Mouse (Mus musculus) hindbrain, embryonic 10.5 days (tissue): Measurements from ENCODE around the gene Zglp1. TPM values are rescaled to one million over a fixed set of nuclear protein-coding genes. Genes with fewer than 3 reads are reported as not detected.

ENCODE experiments used
- DNase-seq: peaks from one replicate; pipeline ENCODE4 v3.0.0-alpha.2; 2017; ENCODE audit warnings: low spot score
- H3K27ac ChIP-seq: fragments of 300-500 bp; sonication (generic); 2 replicates; pipeline ENCODE4 v1.5.1; 2016; ENCODE audit warnings: mild to moderate bottlenecking, moderate library complexity
- H3K27me3 ChIP-seq: fragments of 300-500 bp; sonication (generic); 2 replicates; pipeline ENCODE4 v1.6.1; 2016; ENCODE audit warnings: mild to moderate bottlenecking; ENCODE audit not compliant: poor library complexity, insufficient read depth, severe bottlenecking
- H3K36me3 ChIP-seq: fragments of 300-500 bp; sonication (generic); 2 replicates; pipeline ENCODE4 v1.6.1; 2016; ENCODE audit warnings: mild to moderate bottlenecking, moderate library complexity
- H3K4me1 ChIP-seq: fragments of 300-500 bp; sonication (generic); replicated peaks from 2 replicates; pipeline ENCODE4 v1.6.1; 2016; ENCODE audit warnings: mild to moderate bottlenecking
- H3K4me3 ChIP-seq: fragments of 300-500 bp; sonication (generic); 2 replicates; pipeline ENCODE4 v1.5.1; 2016; ENCODE audit warnings: mild to moderate bottlenecking, moderate library complexity
- H3K9me3 ChIP-seq: fragments of 300-500 bp; sonication (generic); 2 replicates; pipeline ENCODE4 v1.6.1; 2016; ENCODE audit warnings: mild to moderate bottlenecking, moderate library complexity
- WGBS: fragments of 180-500 bp; shearing (Covaris S2); methylation state at CpG from one replicate; pipeline ENCODE4 v1.1.7; 2016; 5-methylcytosine and 5-hydroxymethylcytosine counted together
- polyA plus RNA-seq: library from polyadenylated mRNA; unstranded; fragments of >200 nt; fragmentation: Nextera tagmentation; extraction: Ambion mirVana; gene quantifications from 2 replicates; pipeline ENCODE4 v1.2.1, GENCODE M21; 2016

The Zglp1 gene
- polyA plus RNA-seq = 1.0 TPM in 2 replicates

DNA sequence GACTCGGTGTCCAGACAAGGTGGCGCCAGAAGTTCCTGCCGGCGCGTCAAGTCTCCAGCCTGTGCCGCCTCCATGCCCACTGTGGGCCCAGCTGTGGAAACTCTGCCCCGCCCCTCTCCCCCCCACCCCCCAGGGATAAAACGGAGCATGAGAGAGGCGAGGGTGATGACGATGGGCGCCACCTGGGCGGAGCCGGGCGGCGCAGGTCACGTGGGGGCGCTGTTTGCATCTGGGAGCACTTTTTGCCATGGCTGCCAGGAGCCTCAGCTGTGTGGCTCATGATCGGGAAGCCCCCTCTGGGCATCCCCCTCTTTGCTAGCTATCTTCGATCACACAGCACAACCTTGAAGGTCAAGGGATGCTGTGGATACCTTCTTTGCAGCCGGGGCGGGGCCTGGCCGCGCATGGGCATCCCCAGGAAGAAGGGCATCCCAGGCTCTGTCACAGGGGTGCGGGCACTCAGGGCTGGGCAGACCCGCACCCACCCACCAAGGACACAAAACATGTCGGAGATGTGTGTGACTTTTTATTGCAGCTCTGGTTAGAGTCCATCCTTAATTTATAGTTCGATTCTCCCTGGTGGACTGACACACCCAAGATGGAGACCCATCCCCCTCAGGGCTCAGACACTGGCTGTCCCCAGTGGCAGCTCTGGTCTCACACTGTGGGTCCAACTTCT, at the start of gene Zglp1:
Gene Zglp1 (minus strand): TSS at position 88 of the 679 bp plus-strand sequence.
- H3K4me3 ChIP-seq = no peak within 1 kb of the TSS
- DNase-seq = no peak
- no peaks in the 10 kb centered on the region for H3K9me3 ChIP-seq
- no peaks in the 10 kb centered on the region for H3K27me3 ChIP-seq
- H3K36me3 ChIP-seq = peaks cover 72% of the 10 kb centered on the region
- H3K4me1 ChIP-seq = peaks cover 8% of the 10 kb centered on the region
- H3K27ac ChIP-seq = no peak within 1 kb of the TSS
- WGBS = 82% methylated on average over 27 of the region's 27 CpGs

- no peaks in the 10 kb centered on the region for H3K27me3 ChIP-seq
- no peaks in the 10 kb centered on the region for H3K4me1 ChIP-seq
- no peak overlapping the region for H3K27ac ChIP-seq
- H3K4me3 ChIP-seq = no peak overlapping the region
- DNase-seq = no peak
- H3K36me3 ChIP-seq = peaks cover 5% of the 10 kb centered on the region
- 82% methylated on average over 8 of the region's 8 CpGs for WGBS
- H3K9me3 ChIP-seq = no peaks in the 10 kb centered on the region
These were observed 48.2 kb upstream of the Zglp1 start for GRCm38 (mm10) chr9:21115105-21115504.

- no peaks in the 10 kb centered on the region for H3K9me3 ChIP-seq
- 92% methylated on average over 7 of the region's 7 CpGs for WGBS
- DNase-seq = no peak
- H3K27ac ChIP-seq = no peak overlapping the region
- no peaks in the 10 kb centered on the region for H3K27me3 ChIP-seq
- no peaks in the 10 kb centered on the region for H3K4me1 ChIP-seq
- H3K4me3 ChIP-seq = no peak overlapping the region
- H3K36me3 ChIP-seq = peaks cover 2% of the 10 kb centered on the region; the same call in 1 of the 2 replicates
These were observed 47.3 kb upstream of the Zglp1 start for GRCm38 (mm10) chr9:21114190-21114589.

DNA sequence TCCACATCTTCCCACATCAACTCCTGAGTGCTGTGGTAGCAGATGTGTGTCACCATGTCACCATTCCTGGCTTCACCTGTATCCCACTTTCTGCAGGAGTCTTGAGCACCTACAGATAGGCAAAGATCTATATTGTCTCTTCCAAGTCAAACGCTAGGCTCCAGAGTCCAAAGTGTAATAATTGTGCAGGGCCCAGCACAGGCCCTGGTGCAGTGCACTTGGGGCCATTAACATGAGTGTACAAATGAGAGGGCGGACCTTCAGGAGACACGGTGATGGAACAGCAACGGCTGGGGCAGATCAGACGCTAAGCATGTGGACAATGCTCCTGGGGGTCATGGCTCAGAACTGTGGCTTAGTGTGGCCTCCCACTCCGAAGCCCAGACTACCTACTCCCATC, 46.9 kb upstream of the Zglp1 start:
- Histone ChIP-seq H3K9me3 (no peaks in the 10 kb centered on the region), H3K36me3 (peaks cover 6% of the 10 kb centered on the region; the same call in 1 of the 2 replicates), H3K4me1 (no peaks in the 10 kb centered on the region), H3K4me3 (no peak overlapping the region), H3K27me3 (no peaks in the 10 kb centered on the region), H3K27ac (no peak overlapping the region)
- no peak for DNase-seq
- WGBS = 91% methylated on average over 6 of the region's 6 CpGs

GRCm38 (mm10) chr9:21107607-21108237, 40.8 kb upstream of the Zglp1 start:
- Histone ChIP-seq H3K4me1 (peaks cover 19% of the 10 kb centered on the region), H3K27ac (no peak overlapping the region), H3K36me3 (peaks cover 21% of the 10 kb centered on the region), H3K9me3 (no peaks in the 10 kb centered on the region), H3K27me3 (no peaks in the 10 kb centered on the region), H3K4me3 (no peak overlapping the region)
- 43% methylated on average over 23 of the region's 23 CpGs for WGBS
- no peak for DNase-seq

- 79% methylated on average over 5 of the region's 5 CpGs for WGBS
- H3K27ac ChIP-seq = 0 out of 2 replicates have a peak overlapping the region, but pooled peaks have one; percentile 16
- no peaks in the 10 kb centered on the region for H3K27me3 ChIP-seq
- no peak overlapping the region for H3K4me3 ChIP-seq
- H3K4me1 ChIP-seq = peaks cover 22% of the 10 kb centered on the region
- peaks cover 24% of the 10 kb centered on the region for H3K36me3 ChIP-seq
- no peaks in the 10 kb centered on the region for H3K9me3 ChIP-seq
- DNase-seq = no peak
These were observed 39.1 kb upstream of the Zglp1 start for GRCm38 (mm10) chr9:21105760-21106564.

DNA sequence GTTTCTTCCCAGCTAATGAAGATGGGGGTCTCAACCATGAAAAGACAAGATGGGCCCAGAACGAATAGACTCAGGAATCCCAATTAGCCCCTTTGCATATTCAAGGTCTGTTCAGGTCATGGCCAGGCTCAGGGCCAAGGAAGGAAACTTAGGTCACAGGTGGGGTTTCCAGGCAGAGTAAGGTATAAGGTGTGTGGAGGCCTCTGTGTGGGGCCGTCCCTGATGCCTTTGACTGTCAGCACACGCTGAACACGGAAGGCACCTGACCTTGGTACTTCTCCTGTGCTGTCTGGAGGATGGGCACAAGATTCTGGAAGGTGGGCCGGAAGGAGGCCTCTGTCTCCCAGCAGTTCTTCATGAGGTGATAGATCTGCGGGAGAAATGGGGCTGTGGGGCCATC, 37.9 kb upstream of the Zglp1 start:
- peaks cover 33% of the 10 kb centered on the region for H3K4me1 ChIP-seq
- H3K27me3 ChIP-seq = no peaks in the 10 kb centered on the region
- peak overlapping the region; percentile 68; the same call in 1 of the 2 replicates for H3K27ac ChIP-seq
- no peaks in the 10 kb centered on the region for H3K9me3 ChIP-seq
- WGBS = 88% methylated on average over 6 of the region's 6 CpGs
- no peak for DNase-seq
- H3K36me3 ChIP-seq = peaks cover 22% of the 10 kb centered on the region
- no peak overlapping the region for H3K4me3 ChIP-seq

GRCm38 (mm10) chr9:21102076-21102475, 35.2 kb upstream of the Zglp1 start:
- no peak for DNase-seq
- Histone ChIP-seq H3K9me3 (no peaks in the 10 kb centered on the region), H3K36me3 (peaks cover 9% of the 10 kb centered on the region), H3K4me1 (peaks cover 29% of the 10 kb centered on the region), H3K27me3 (no peaks in the 10 kb centered on the region), H3K4me3 (no peak overlapping the region), H3K27ac (no peak overlapping the region)
- WGBS = 91% methylated on average over 2 of the region's 2 CpGs

- peak overlapping the region; percentile 16; the same call in 1 of the 2 replicates for H3K4me3 ChIP-seq
- no peaks in the 10 kb centered on the region for H3K9me3 ChIP-seq
- H3K4me1 ChIP-seq = peaks cover 29% of the 10 kb centered on the region
- no peaks in the 10 kb centered on the region for H3K27me3 ChIP-seq
- peak overlapping the region; percentile 50; the same call in 1 of the 2 replicates for H3K27ac ChIP-seq
- H3K36me3 ChIP-seq = 0 out of 2 replicates have a peak, but pooled peaks cover 3% of the 10 kb centered on the region
- 42% methylated on average over 15 of the region's 15 CpGs for WGBS
- DNase-seq = peak; percentile 25
These were observed 33.7 kb upstream of the Zglp1 start for GRCm38 (mm10) chr9:21100447-21101161.

GRCm38 (mm10) chr9:21097793-21098192, 30.9 kb upstream of the Zglp1 start:
- no peak for DNase-seq
- H3K27ac ChIP-seq = no peak overlapping the region
- H3K27me3 ChIP-seq = no peaks in the 10 kb centered on the region
- H3K4me3 ChIP-seq = no peak overlapping the region
- WGBS = 88% methylated on average over 8 of the region's 8 CpGs
- no peaks in the 10 kb centered on the region for H3K9me3 ChIP-seq
- peaks cover 14% of the 10 kb centered on the region for H3K4me1 ChIP-seq
- H3K36me3 ChIP-seq = peaks cover 16% of the 10 kb centered on the region

DNA sequence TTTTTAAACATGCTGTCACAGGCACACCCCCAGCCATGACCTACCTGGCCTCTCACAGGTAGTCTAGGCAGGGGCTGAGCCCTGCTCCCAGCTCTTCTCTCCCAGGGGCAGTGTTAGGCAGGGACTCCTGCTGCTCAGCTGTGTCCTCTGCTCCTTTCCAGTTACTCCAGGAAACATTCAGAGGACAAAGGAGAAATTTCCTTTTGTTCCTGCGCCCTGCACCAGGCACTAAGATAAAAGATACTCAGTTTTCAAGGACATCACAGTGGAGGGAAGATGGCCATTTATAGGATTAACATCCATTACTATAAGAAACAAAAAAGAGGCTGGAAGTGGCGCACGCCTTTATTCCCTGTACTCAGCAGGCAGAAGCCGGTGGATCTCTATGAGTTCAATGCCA, 29.1 kb upstream of the Zglp1 start:
- H3K4me3 ChIP-seq = no peak overlapping the region
- 80% methylated on average over 4 of the region's 4 CpGs for WGBS
- no peak for DNase-seq
- no peaks in the 10 kb centered on the region for H3K9me3 ChIP-seq
- H3K36me3 ChIP-seq = peaks cover 13% of the 10 kb centered on the region
- no peaks in the 10 kb centered on the region for H3K27me3 ChIP-seq
- no peak overlapping the region for H3K27ac ChIP-seq
- peaks cover 19% of the 10 kb centered on the region for H3K4me1 ChIP-seq

GRCm38 (mm10) chr9:21093423-21093822, 26.5 kb upstream of the Zglp1 start:
- 93% methylated on average over 9 of the region's 9 CpGs for whole genome bisulfite sequencing
- Histone ChIP-seq H3K9me3 (no peaks in the 10 kb centered on the region), H3K36me3 (peaks cover 38% of the 10 kb centered on the region), H3K27me3 (no peaks in the 10 kb centered on the region), H3K4me3 (no peak overlapping the region), H3K27ac (no peak overlapping the region), H3K4me1 (peaks cover 21% of the 10 kb centered on the region)
- no peak for DNase-seq
